Mouse (Mus musculus) T-cell, adult 2 months (primary cell): ENCODE measurements around the gene Olfr3.

Experiments used
- DNase-seq: peaks from one replicate; pipeline ENCODE4 v3.0.0; 2022; ENCODE audit warnings: low spot score

Gene Olfr3

GRCm38 (mm10) chr2:36816932-36817331, at the start of gene Olfr3:
Olfr3 (minus strand) TSS chr2:36817032.
- DNase-seq, result no peak

GRCm38 (mm10) chr2:36862560-36862959, 45.7 kb upstream of the Olfr3 start, which contains the start of gene Olfr351:
Olfr351 (minus strand) TSS chr2:36862660.
- no peak for DNase-seq

GRCm38 (mm10) chr2:36846010-36846409, 29.2 kb upstream of the Olfr3 start, which contains the start of gene Olfr350:
Olfr350 (plus strand) TSS chr2:36846310.
- DNase-seq, result no peak

GRCm38 (mm10) chr2:36790238-36790637, 26.6 kb downstream of the Olfr3 start, which contains the start of gene Olfr50:
Olfr50 (plus strand) TSS chr2:36790538.
- no peak for DNase-seq

- no peak for DNase-seq
These were observed 32.9 kb downstream of the Olfr3 start, which contains the start of gene Olfr348 for GRCm38 (mm10) chr2:36783976-36784375. Olfr348 (plus strand) TSS chr2:36784276.
